Mouse (Mus musculus) liver, embryonic 13.5 days (tissue): Measurements from ENCODE around the gene Isoc2a. TPM values are rescaled to one million over a fixed set of nuclear protein-coding genes. Genes with fewer than 3 reads are reported as not detected.
"Not testable (repeated sequence)": the region's sequence is repeated elsewhere in the genome, so short reads cannot be mapped to it uniquely, and the experiment has no call there.

ENCODE experiments used
- ATAC-seq: fragments of 200-750 bp; cut with Nextera tagmentation; 2 replicates; pipeline ENCODE4 v1.8.0; 2017; ENCODE audit warnings: low read depth, mild to moderate bottlenecking, moderate number of reproducible peaks, moderate library complexity
- DNase-seq: peaks from one replicate; pipeline ENCODE4 v3.0.0; 2022
- H3K27ac ChIP-seq: fragments of 300-500 bp; sonication (generic); 2 replicates; pipeline ENCODE4 v1.5.1; 2015; ENCODE audit warnings: moderate library complexity, mild to moderate bottlenecking, inconsistent platforms
- H3K27me3 ChIP-seq: fragments of 300-500 bp; sonication (generic); 2 replicates; pipeline ENCODE4 v1.6.1; 2015; ENCODE audit warnings: mild to moderate bottlenecking, inconsistent platforms
- H3K36me3 ChIP-seq: fragments of 300-500 bp; sonication (generic); 2 replicates; pipeline ENCODE4 v1.6.1; 2015; ENCODE audit warnings: mild to moderate bottlenecking, inconsistent platforms
- H3K4me1 ChIP-seq: fragments of 300-500 bp; sonication (generic); replicated peaks from 2 replicates; pipeline ENCODE4 v1.6.1; 2015; ENCODE audit warnings: inconsistent platforms
- H3K4me2 ChIP-seq: fragments of 300-500 bp; sonication (generic); 2 replicates; pipeline ENCODE4 v1.6.1; 2015; ENCODE audit warnings: inconsistent platforms, mild to moderate bottlenecking, moderate library complexity
- H3K4me3 ChIP-seq: fragments of 300-500 bp; sonication (generic); replicated peaks from 2 replicates; pipeline ENCODE4 v1.5.1; 2015; ENCODE audit warnings: mild to moderate bottlenecking, inconsistent platforms
- H3K9ac ChIP-seq: fragments of 300-500 bp; sonication (generic); 2 replicates; pipeline ENCODE4 v1.6.1; 2015; ENCODE audit warnings: mild to moderate bottlenecking, inconsistent platforms
- H3K9me3 ChIP-seq: fragments of 300-500 bp; sonication (generic); replicated peaks from 2 replicates; pipeline ENCODE4 v1.6.1; 2016; ENCODE audit warnings: inconsistent platforms
- WGBS: fragments of 180-500 bp; shearing (Covaris S2); methylation state at CpG from one replicate; pipeline ENCODE4 v1.1.7; 2015; ENCODE audit not compliant: insufficient replicate concordance; 5-methylcytosine and 5-hydroxymethylcytosine counted together
- polyA plus RNA-seq: library from polyadenylated mRNA; unstranded; fragments of >200 nt; fragmentation: Nextera tagmentation; extraction: Ambion mirVana; gene quantifications from 2 replicates; pipeline ENCODE4 v1.2.1, GENCODE M21; 2015

Isoc2a gene
- polyA plus RNA-seq, 1 experiment from 2014 or later: 0.45 TPM

DNA sequence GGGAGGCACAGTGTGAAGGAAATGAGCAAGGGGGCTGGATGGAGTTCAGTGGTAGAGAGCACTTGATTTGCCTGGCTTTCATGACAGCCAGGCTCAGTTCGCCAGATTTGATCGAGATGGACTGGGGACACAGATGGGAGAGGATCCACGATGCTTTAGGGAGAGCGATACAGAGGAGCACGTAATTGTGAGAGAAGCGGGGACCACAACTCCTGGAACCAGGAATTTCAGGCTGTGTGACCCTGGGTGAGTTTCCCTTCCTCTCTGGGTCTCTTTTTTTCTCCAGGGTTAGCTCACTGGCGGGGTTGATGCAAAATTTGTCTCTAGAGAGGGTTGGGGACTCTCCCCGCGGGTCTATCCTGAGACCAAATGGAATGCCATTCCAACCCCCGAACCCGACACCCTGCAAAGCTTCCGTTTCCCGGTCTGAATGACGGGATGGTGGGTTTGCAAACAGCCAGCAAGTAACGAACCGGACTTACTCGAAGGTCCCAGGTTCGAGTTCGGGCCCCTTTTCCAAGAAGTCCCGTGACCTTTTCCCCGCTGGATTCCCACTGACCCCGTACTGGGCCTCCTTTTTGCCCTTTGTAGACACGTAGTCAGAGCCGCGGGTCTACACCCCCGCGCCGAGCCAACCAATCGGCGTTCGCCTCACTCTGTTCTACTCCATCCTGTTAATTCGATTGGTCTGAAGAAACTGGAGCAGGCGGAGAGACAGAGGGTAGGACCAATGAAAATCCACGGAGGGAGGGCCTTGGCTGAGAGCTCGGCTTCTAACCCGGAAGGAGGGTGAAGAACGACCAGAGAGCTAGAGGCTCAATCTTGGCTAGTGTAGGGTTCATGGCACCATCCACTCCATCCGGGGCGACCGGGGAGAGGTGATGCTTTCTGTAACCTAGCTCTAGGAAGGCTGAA is 11.1 kb upstream of the Isoc2a start:
- Histone ChIP-seq H3K4me1 (peaks cover 20% of the 10 kb centered on the region), H3K36me3 (no peaks in the 10 kb centered on the region), H3K9ac (peak overlapping the region; percentile 81), H3K9me3 (no peaks in the 10 kb centered on the region), H3K27me3 (no peaks in the 10 kb centered on the region), H3K4me2 (peak overlapping the region; percentile 83), H3K4me3 (peak overlapping the region; percentile 73), H3K27ac (peak overlapping the region; percentile 59)
- 4% methylated on average over 40 of the region's 40 CpGs for WGBS
- peak; percentile 96 for DNase-seq
- ATAC-seq: peak; percentile 99

DNA sequence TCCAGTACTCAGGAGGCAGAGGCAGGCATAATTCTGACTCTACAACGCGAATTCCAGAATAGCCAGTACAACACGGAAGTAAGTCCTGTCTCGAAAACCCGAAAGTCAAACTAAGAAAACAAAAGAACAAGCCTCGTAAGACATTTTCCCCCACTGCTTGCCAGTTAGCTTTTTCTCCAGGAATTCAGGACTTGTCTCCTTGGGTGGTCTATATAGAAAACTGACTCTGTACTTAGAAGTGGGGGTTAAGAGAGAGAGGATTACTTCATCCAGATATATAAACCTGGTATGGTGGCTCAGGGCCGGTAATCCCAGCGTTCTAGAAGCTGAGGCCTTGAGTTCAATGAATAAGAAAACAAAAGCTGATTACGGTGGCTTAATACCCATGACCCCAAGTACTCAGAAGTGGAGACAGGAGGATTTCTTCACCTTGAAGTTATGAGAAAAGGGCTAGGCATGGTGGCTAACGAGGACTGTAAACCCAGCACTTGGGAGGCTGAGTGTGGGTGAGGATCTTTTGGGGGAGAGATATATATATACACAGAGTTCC is 10.2 kb upstream of the Isoc2a start:
- no peak for ATAC-seq
- H3K9ac ChIP-seq: peak overlapping the region; percentile 78
- no peaks in the 10 kb centered on the region for H3K36me3 ChIP-seq
- H3K27me3 ChIP-seq: no peaks in the 10 kb centered on the region
- no peak for DNase-seq
- H3K4me1 ChIP-seq: peaks cover 20% of the 10 kb centered on the region
- WGBS: 34% methylated on average over 10 of the region's 10 CpGs
- peak overlapping the region; percentile 73 for H3K4me3 ChIP-seq
- H3K4me2 ChIP-seq: peak overlapping the region; percentile 83
- no peaks in the 10 kb centered on the region for H3K9me3 ChIP-seq
- peak overlapping the region; percentile 59 for H3K27ac ChIP-seq

DNA sequence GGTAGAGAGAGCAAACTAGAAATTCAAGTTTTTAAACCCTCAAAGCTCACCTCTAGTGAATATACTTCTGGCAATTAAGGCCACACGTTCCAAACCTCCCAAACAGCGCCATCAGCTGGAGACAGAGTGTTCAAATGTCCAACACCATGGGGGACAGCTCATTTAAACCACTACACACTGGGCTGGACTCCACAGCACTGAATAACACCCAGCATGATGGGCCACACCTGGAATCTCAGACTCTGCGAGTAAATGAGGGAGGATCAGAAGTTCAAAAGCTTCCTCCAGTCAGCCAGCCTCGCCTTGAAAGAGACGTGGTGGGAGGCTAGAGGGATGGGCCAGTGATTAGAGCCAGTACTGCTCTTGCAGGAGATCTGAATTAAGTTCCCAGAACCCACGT is 6.8 kb upstream of the Isoc2a start, which contains the start of gene Isoc2b:
Gene Isoc2b (minus strand): TSS at position 126 of the 400 bp plus-strand sequence.
- no peak within 1 kb of the TSS for H3K4me2 ChIP-seq
- no peak for ATAC-seq

DNA sequence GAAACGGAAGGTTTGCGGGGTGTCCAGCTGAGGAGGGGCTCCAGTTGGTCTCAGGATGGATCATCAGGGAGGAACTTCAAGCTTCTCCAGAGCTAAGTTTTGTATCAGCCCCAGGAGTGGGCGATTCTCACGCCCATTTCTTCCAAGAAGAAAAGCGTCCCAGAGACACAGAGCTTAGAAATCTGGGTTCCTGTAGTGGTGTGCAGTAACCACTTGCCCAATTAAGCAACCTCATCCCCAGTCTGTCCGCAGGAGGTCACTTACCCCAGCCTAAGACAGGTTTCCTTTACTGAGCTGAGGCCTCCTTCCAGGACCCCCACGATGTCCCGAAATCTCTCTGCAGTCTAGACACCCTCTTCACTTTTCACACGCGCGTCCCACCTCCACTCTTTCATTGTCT is 273 bp downstream of the Isoc2a start:
- DNase-seq (no peak), ATAC-seq (peak; percentile 13)
- Histone ChIP-seq H3K27me3 (no peaks in the 10 kb centered on the region), H3K9ac (peak overlapping the region; percentile 65), H3K36me3 (peaks cover 4% of the 10 kb centered on the region; the same call in 1 of the 2 replicates), H3K4me3 (peak overlapping the region; percentile 62), H3K27ac (peak overlapping the region; percentile 59), H3K4me1 (peaks cover 30% of the 10 kb centered on the region), H3K9me3 (no peaks in the 10 kb centered on the region), H3K4me2 (peak overlapping the region; percentile 84)
- 10% methylated on average over 11 of the region's 11 CpGs for WGBS

More for the DNA sequence above, 6.8 kb upstream of the Isoc2a start, which contains the start of gene Isoc2b:
- Histone ChIP-seq H3K9me3 (no peaks in the 10 kb centered on the region), H3K27me3 (no peaks in the 10 kb centered on the region), H3K9ac (no peak within 1 kb of the TSS), H3K4me3 (no peak within 1 kb of the TSS), H3K36me3 (no peaks in the 10 kb centered on the region), H3K27ac (no peak within 1 kb of the TSS), H3K4me1 (peaks cover 15% of the 10 kb centered on the region)
- no peak for DNase-seq
- WGBS: 46% methylated on average over 6 of the region's 6 CpGs

DNA sequence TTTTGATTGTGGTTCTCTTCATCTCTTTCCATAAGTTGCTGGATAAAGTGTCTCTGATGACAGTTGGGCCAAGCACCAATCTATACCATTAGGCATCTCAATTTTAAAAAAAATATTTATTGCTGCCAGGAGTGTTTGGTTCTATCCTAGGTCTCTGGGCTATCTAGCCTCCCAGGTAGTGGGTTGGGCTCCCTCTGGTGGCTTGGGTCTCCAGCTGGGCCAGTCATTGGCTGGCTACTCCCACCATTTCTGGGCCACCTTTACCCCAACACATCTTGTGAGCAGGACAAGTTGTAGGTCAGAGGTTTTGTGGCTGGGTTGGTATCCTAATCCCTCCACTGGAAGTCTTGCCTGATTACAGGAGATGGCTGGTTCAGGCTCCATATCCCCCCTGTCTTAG is 1.2 kb downstream of the Isoc2a start:
- no peak for DNase-seq
- peak overlapping the region; percentile 84 for H3K4me2 ChIP-seq
- H3K4me1 ChIP-seq: peaks cover 30% of the 10 kb centered on the region
- ATAC-seq: no peak
- H3K9me3 ChIP-seq: no peaks in the 10 kb centered on the region
- H3K27me3 ChIP-seq: no peaks in the 10 kb centered on the region
- peak overlapping the region; percentile 11; the same call in 1 of the 2 replicates for H3K27ac ChIP-seq
- H3K4me3 ChIP-seq: peak overlapping the region; percentile 62
- peaks cover 5% of the 10 kb centered on the region; the same call in 1 of the 2 replicates for H3K36me3 ChIP-seq
- H3K9ac ChIP-seq: peak overlapping the region; percentile 65

DNA sequence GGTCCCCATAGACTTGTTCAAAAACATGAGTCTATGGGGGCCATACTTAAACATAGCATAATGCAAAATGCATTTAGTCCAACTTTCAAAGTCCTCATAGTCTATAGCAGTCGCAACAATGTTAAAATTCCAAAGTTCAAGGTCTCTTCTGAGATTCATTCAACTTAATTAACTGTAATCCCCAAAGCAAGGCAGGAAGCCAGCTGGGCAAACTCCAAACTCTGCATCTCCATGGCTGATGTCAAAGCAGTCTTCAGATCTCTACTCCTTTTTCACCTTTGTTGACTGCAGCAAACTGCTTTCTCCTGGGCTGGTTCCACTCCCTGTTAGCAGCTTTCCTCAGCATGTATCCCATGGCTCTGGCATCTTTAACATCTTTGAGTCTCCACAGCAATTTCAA is 2.1 kb downstream of the Isoc2a start:
- WGBS: 89% methylated on average over 1 of the region's 1 CpGs
- H3K9me3 ChIP-seq, H3K4me2 ChIP-seq, H3K4me3 ChIP-seq, H3K27ac ChIP-seq, H3K36me3 ChIP-seq, H3K27me3 ChIP-seq, ATAC-seq, DNase-seq, H3K9ac ChIP-seq: not testable (repeated sequence)
- peaks cover 30% of the 10 kb centered on the region for H3K4me1 ChIP-seq

DNA sequence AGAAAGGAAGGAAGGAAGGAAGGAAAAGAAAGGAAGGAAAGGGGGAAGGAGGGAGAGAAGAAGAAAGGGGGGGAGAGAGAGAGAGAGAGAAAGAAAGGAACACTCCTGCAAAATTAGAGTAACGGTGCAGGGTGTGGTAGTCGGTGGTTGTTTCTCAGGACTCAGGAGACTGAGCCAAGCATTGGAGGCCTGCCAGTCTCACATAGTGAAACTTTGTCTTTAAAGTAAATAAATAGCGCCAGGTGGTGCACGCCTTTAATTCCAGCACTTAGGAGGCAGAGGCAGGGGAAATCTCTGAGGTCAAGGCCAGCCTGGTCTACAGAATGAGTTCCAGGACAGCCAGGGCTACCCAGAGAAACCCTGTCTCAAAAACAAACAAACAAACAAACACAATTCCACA is 9.7 kb downstream of the Isoc2a start:
- Histone ChIP-seq H3K4me3 (no peak overlapping the region), H3K4me2 (no peak overlapping the region), H3K9me3 (no peaks in the 10 kb centered on the region), H3K4me1 (no peaks in the 10 kb centered on the region), H3K27ac (no peak overlapping the region), H3K27me3 (no peaks in the 10 kb centered on the region), H3K9ac (no peak overlapping the region), H3K36me3 (peaks cover 5% of the 10 kb centered on the region; the same call in 1 of the 2 replicates)
- ATAC-seq (no peak), DNase-seq (no peak)
- 75% methylated on average over 4 of the region's 4 CpGs for WGBS

DNA sequence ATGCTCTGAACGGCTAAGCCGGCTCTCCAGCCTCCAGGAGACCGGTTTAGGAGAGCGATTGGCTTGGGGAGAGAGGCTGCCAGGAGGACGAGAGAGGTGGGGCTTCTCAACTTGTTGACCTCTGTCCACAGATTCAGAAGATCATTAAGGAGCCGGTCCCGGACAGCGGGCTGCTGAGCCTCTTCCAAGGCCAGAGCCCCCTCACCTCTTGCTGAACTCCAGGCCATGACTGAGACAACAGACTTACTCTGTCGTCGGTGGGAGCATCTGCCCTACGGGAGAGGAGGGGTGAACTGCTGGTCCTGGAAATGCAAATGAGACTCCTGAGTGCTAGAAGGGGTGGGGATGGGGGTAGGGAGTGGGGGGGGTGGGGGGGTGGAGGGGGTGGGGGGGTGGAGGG is 18.2 kb downstream of the Isoc2a start:
- H3K4me3 ChIP-seq: no peak overlapping the region
- no peak overlapping the region for H3K4me2 ChIP-seq
- ATAC-seq: no peak
- WGBS: 74% methylated on average over 11 of the region's 11 CpGs
- no peaks in the 10 kb centered on the region; the same call in none of the 2 replicates for H3K36me3 ChIP-seq
- H3K9me3 ChIP-seq: no peaks in the 10 kb centered on the region
- peaks cover 14% of the 10 kb centered on the region for H3K4me1 ChIP-seq
- H3K27me3 ChIP-seq: no peaks in the 10 kb centered on the region
- DNase-seq: no peak
- no peak overlapping the region for H3K9ac ChIP-seq
- H3K27ac ChIP-seq: no peak overlapping the region

DNA sequence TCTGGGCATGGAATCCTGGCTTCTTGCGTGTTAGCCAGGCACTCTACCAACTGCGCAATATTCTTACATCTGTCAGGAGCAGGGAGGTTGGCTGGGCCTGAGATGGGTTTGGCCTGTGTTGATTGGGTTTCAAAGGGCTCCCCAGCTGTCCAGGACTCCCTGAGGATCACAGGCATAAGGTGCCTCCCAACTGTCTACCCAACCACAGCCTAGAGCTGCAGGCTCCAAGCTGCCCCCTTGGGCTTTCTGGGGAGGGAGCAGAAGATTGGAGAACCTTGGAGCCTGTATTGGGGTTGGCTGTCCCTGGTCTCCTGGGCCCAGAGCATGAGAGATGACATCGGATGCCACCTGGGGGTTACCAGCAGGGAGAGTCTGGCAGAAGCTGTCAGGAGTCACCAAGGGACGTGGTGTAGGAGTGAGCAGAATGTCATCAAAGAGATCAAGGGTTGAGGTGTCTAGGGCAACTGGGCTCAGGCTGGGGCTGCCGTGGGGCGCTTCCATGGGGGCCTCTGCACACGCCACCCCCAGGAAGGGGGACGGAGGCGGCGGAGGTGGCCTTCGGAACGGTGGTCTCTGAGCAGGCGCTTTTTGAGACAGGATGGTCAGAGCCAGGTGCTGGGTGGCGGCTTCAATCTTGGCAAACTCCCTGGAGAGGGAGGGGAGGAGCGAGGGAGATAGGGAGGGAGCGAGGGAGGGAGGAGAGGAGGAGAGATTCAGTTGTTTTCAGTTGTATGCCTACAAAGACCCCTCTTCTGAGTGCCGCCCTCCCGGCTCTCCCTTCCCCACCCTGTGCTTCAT is 22.1 kb downstream of the Isoc2a start:
- ATAC-seq: peak; percentile 30; the same call in 1 of the 2 replicates
- H3K4me3 ChIP-seq: peak overlapping the region; percentile 50
- no peaks in the 10 kb centered on the region for H3K36me3 ChIP-seq
- H3K4me2 ChIP-seq: peak overlapping the region; percentile 72
- H3K27me3 ChIP-seq: no peaks in the 10 kb centered on the region
- H3K27ac ChIP-seq: peak overlapping the region; percentile 39; the same call in 1 of the 2 replicates
- 0 out of 2 replicates have a peak, but pooled peaks cover 2% of the 10 kb centered on the region for H3K9me3 ChIP-seq
- 29% methylated on average over 18 of the region's 18 CpGs for WGBS
- DNase-seq: no peak
- peak overlapping the region; percentile 64 for H3K9ac ChIP-seq
- peaks cover 22% of the 10 kb centered on the region for H3K4me1 ChIP-seq

DNA sequence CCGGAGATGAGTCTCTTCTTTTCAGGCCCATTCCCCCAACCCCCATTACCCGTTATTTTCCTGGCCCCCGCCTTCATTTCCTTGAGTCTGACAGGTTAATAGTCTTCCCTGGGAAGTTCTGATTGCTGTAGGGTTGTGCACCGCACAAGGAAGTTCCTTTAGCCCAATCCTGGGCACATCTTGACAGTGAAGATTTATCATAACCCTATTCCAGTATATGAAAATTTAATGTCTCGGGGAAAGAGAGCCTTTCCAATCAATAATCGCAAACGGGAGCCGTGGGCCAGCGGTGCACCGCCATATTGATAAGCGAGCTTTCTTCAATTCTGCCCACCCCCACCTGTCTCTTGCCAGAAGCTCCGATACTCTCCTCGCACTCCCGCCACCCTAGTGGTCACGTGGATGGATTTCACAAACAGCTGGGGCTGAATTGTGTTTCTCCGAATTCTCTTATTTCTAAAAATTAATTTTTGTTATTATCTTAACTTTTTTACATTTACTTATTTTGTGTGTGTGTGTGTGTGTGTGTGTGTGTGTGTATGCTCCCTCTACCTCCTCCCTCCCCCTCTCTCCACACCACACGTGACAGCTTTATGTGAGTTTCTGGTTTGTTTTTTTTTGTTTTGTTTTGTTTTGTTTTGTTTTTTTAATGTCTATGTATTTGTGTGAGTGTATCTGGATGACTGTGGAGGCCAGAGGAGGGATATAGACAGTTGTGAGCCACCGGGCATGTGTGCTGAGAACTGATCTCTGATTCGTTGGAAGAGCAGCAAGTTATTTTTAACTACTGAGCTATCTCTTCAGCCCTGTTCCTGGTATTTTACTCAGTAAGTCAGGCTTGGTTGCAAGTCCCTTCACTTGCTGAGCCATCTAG is 22.9 kb downstream of the Isoc2a start:
- WGBS: 6% methylated on average over 19 of the region's 19 CpGs
- no peaks in the 10 kb centered on the region for H3K36me3 ChIP-seq
- ATAC-seq (peak; percentile 82), DNase-seq (no peak)
- peak overlapping the region; percentile 64 for H3K9ac ChIP-seq
- no peaks in the 10 kb centered on the region for H3K27me3 ChIP-seq
- 0 out of 2 replicates have a peak, but pooled peaks cover 2% of the 10 kb centered on the region for H3K9me3 ChIP-seq
- peaks cover 22% of the 10 kb centered on the region for H3K4me1 ChIP-seq
- peak overlapping the region; percentile 64 for H3K27ac ChIP-seq
- peak overlapping the region; percentile 50 for H3K4me3 ChIP-seq
- H3K4me2 ChIP-seq: peak overlapping the region; percentile 72
